Mouse (Mus musculus) cerebral cortex, adult 2 months (tissue): ENCODE measurements around the gene F7.

Source experiments
- WGBS: fragments of 180-500 bp; shearing (Covaris S2); methylation state at CpG from one replicate; pipeline ENCODE4 v1.1.7; 2018; 5-methylcytosine and 5-hydroxymethylcytosine counted together

F7 gene

DNA sequence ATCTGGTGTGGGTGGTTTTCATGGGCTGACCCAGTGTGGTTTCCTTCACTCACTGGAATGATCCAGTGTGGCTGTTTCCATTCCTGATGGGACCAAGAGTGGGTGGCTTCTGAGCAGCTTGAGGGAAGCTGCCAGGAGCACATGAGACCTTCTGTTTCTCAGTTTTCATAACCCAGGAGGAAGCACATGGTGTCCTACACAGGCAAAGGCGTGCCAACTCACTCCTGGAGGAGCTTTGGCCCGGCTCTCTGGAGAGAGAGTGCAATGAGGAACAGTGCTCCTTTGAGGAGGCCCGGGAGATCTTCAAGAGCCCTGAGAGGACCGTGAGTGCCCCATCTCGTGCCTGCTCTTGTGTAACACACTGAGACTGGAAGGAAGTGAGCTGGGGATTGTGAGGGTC, 2.6 kb downstream of the F7 start:
- 25% methylated on average over 5 of the region's 5 CpGs for WGBS

DNA sequence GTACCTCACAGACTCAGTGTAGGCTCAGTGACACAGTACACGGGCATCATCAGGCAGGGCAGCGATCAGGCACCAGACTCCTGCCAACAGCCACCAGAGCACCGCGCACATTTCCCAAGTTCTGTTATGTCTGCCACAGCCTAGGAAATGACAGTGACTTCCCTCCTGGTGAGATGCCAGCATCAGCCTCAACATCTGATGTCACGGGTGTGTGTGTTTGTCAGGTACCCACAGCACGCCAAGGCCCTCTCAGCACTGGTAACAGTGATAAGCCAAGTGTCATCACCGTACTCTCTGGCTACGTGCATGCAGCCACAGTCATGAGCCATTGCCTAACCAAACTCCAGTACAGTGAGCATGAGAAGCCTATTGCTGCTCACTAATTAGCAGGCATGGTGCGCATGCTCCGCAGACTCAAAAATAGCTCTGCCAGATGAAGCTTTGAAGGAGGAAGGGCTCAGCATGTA, 10.5 kb downstream of the F7 start:
- WGBS, result 56% methylated on average over 10 of the region's 10 CpGs

DNA sequence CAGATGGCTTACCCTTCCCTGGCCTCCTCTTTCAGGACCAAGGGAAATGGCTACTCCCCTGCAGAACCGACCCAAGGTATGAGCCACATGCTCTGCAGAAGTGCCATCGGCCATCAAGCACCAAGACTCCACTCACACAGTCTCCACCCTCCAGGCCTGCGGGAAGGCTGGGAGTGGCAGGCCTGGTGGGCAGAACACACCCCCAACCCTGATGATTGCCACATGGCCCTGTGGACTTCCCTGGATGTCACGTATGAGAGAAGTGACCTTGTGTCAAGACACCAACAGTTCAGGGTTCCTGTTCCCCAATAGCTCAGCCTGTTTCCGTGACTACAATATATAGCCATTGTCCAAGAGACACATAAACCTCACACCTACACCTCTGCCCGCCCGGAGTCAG, 11.2 kb downstream of the F7 start, which contains the start of gene F10:
F10 (plus strand) TSS at position 294 of the 400 bp plus-strand sequence.
- WGBS, result 87% methylated on average over 7 of the region's 7 CpGs

DNA sequence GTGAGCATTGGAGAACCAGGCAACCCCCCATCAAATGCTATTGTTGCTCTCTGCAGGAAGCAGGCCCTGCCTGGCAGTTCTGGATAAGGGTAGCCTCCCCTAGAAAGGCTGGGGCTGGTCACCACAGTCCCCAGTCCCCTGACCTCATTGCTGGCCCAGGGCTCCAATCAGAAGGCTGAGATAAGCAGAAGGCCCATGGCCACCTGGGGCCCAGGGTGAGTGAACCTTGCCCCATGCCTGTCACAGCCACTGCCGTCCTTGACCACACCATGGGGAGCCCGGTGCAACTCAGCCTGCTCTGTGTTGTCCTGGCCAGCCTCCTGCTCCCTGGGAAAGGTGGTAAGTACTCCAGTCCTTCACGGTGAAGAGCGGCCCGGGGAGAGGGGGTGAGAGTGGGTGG, 11.7 kb downstream of the F7 start:
- 63% methylated on average over 5 of the region's 5 CpGs for WGBS

DNA sequence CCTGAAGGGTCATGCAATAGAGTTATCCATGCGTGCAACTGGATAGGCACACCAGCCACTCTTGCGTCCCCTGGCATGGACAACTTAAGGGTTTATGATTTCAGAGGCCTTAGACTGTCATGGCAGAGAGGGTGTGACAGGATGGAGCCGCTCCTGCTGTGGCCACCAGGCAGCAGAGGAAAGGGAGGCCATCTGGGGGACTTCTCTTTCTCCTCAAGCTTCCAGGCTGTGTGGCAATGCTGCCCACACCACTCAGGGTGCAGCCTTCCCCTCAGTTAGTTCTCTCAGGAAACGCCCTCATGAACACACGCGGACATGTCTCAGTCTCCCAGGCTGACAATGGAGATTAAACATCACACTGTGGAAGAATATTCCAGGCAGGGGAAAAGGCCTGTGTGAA, 13.2 kb downstream of the F7 start:
- WGBS, result 80% methylated on average over 6 of the region's 6 CpGs

DNA sequence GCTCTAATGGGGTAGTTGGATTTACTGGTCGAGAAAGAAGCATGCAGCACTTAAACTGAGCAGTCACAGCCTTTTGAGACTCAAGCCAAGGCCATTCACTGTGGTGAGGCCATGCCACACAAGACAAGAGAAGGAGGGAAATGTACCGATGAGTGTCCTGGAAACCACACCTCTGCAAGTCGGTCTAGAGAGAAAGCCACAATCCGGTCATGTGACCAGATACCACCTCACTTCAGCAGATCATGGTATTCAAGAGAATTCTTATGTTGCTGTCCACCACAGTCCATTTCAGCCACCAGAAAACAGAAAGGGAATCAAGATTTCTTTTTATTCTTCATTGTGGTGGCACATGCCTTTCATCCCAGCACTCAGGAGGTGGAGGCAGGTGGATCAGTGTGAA, 15.6 kb downstream of the F7 start:
- 86% methylated on average over 4 of the region's 4 CpGs for WGBS

DNA sequence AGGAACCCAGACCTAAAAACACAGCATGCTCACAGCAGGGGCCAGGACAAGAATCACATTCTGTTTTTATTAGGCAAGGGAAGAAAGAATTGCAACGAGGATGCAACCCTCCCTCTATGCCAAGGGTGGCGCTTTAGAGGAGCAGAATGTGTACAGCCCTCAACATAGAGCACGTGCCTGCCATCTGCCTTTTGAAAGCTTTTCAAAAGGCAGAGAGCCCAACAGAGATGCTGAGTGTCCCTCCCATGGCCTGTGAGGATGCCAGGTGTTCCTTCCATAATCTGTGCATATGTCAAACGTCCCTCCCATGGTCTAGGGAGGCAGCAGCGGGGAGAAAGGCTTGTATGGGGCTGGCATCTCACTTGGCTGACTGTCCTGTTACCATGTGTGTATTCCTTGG, 21.8 kb downstream of the F7 start:
- 41% methylated on average over 5 of the region's 5 CpGs for WGBS

DNA sequence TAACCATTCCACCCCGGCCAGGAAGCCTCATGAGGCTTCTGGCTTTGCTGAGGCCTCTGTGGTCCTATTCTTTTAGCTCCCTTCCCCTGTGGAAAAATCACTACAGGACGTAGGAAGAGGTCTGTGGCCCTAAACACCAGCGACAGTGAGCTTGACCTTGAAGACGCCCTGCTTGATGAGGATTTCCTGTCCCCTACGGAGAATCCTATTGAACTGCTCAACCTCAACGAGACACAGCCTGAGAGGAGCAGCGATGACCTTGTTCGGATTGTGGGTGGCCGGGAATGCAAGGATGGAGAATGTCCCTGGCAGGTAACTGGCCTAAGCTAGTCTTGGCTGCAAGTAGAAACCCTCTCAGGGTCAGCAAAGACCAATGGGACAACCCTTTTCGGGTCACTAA, 24.7 kb downstream of the F7 start:
- 84% methylated on average over 10 of the region's 10 CpGs for WGBS

DNA sequence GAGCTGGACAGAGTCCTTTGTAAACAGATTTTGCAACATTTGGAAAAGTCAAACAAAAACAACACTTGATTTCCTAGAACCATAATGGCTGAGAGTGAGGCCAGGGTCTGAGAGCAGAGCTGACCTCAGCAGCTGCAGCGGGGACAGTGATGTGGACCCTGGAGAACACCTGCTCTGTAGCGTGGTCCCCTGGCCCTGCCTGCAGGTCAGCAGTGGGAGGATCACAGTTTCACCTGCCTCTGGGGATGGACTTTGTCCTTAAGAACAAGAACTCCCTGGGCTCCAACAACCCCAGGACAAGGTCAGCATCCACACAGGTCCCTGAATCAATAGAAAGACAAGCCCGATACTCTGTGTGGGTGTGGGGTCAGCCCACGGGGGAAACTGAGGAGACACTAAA, 31.5 kb downstream of the F7 start:
- WGBS, result 85% methylated on average over 4 of the region's 4 CpGs

DNA sequence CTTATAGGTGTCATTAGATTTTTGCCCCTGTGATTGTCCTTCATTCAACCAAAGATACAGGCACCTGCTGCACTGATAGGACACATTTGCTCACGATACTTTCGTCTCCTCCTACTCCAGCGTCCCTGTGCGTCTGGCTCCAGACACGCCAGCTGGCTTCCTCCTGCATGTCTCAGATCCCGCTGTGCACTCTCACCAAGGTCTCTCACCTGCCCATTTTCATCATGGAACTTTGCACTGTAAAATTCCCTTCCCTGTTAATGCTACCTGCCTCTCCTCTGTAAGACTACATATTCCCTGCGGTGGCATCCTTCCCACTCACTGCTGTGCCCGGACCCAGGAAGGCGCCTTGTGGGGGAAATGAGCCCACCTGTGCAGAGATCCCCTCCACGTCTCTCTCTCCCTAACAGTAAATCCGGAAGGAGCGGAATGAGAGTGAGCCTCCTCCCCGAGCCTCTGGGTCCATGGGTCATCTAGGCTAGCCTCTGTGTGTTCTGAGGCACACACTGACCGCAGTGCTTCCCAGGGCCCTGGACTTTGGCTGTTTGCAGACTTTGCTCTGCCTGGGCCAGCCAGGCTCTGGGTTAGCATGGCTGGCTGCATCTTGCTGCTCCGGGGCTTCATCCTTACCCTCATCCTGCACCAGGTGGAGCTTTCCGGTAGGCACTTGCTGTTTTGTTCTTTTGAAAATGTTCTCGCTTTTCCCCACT, 34.8 kb downstream of the F7 start, which contains the start of gene Proz:
Proz (plus strand) TSS at position 474 of the 710 bp plus-strand sequence.
- 73% methylated on average over 17 of the region's 17 CpGs for WGBS

DNA sequence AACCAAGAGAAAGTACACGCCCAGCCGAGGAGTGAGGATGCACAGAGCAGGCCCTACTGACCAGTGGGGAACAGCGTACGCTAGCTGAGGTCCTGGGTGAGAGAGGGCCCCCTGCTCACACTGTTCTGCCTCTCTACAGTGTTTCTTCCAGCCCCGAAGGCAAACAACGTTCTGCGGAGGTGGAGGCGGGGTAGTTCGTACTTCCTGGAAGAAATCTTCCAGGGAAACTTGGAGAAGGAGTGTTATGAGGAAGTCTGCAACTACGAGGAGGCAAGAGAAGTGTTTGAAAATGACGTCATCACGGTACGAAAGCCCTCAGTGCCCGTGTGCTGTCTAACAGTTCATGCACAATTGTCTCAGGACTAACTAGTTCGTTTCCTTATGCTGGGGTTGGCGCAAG, 37.3 kb downstream of the F7 start:
- WGBS, result 76% methylated on average over 16 of the region's 16 CpGs

DNA sequence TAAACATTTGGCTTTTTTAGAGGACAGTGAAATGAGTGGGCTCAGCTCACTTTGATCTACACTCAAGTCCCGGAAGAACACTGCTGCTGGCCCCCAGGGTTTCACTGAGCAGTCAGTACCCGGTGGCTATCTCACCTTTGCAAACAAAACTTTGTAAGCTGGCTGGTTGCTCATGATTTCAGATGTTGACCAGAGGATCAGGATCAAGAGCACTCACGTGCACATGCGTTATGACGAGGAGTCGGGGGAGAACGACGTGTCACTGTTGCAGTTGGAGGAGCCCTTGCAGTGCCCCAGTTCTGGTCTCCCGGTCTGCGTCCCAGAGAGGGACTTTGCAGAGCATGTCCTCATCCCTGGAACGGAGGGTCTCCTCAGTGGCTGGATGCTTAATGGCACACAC, 47.4 kb downstream of the F7 start:
- 91% methylated on average over 11 of the region's 11 CpGs for WGBS

DNA sequence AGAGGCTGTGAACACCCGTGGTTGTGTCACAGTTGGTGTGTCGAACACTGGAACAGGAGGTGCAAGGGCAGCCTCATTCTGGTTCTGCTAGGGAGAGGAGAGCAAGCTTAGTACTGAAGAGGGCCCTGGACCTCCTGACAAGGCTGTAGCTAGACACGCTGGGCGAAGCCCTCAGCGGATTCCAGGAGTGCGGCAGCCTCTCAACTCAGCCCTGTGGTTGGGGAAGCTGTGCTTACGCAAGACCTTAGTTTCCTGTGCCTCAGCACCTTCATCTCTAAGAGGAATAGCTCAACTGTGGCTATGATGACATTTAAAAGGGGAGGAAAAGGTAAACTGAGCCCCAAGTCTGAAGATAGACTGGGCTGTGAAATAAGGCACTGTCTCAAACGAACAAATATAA, 49.2 kb downstream of the F7 start:
- 89% methylated on average over 8 of the region's 8 CpGs for WGBS

DNA sequence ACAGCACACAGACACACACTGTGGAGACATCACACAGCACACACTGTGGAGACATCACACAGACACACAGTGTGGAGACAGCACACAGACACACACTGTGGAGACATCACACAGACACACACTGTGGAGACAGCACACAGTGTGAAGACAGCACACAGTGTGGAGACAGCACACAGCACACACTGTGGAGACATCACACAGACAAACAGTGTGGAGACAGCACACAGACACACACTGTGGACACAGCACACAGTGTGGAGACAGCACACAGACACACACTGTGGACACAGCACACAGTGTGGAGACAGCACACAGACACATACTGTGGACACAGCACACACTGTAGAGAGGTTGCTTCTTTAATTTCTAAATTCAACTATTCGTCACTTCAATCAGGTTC, 49.7 kb downstream of the F7 start:
- 92% methylated on average over 1 of the region's 1 CpGs for WGBS

DNA sequence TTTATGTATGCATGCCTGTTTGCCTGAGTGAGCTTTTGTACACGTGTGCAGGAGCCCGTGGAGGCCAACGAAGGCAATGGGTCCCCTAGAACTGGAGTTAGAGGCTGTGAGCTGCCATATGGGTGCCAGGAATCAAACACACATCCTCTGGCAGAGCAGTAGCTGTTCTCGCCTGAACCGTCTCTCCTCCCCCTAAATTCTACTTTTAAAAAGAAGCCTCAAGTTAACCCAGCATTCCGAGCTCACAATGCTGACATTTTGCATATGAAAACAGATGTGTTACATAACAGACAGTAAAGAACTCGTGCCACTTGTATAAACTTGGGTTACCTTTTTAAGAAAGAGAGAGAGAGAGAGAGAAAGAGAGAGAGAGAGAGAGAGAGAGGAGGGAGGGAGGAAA, 51.7 kb downstream of the F7 start:
- 54% methylated on average over 7 of the region's 7 CpGs for WGBS
